Mouse (Mus musculus) MN1 (cell line): Measurements from ENCODE around the gene Padi1.

Source experiments
- DNase-seq: peaks from one replicate; pipeline ENCODE4 v3.0.0-alpha.2; 2016; ENCODE audit warnings: low spot score

Padi1 gene

GRCm38 (mm10) chr4:140862036-140862650 lies 16.6 kb upstream of the Padi1 start:
- DNase-seq: no peak

GRCm38 (mm10) chr4:140860767-140861147 lies 15.2 kb upstream of the Padi1 start:
- DNase-seq: no peak

GRCm38 (mm10) chr4:140860125-140860766 lies 14.7 kb upstream of the Padi1 start:
- DNase-seq: no peak

GRCm38 (mm10) chr4:140859291-140859690 lies 13.7 kb upstream of the Padi1 start:
- DNase-seq: no peak

DNA sequence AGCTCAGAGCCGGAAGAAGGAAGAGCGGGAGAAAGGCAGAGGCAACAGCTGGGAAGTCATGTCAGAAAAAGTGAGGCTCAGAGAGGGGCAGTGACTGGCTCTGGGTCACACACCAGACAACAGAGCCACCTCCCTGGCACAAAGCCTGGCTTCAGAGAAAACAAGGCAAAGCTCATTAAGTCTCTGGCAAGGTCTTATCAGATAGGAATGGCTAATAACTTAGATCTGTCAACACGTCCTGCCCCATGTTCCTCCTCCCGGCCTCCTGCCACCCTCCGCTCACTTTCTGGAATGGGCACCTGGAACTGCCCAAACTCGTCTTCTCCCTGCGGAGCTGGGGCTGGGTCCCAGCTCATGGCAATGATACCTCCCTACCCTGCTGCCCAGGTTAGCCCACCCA lies 12.2 kb upstream of the Padi1 start:
- DNase-seq: peak; percentile 89

DNA sequence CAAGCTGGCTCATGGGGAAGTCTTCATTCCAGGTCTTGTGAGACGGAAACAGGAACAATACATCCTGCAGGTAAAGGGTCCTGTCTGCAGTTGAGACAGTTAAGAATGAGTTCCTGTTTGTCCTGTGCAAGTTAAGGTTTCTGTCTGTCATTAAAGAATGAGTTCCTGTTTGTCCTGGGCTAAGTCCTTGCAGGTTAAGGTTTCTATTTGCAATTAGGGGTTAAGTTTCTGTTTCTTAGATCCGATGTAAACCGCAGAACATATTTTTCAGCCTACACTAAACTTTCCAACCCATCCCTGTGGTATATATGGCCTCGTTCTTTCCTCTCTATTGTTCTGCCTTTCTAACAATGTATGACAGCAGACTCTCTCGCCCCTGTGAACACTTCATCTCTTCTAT lies 11.5 kb upstream of the Padi1 start:
- DNase-seq: no peak

DNA sequence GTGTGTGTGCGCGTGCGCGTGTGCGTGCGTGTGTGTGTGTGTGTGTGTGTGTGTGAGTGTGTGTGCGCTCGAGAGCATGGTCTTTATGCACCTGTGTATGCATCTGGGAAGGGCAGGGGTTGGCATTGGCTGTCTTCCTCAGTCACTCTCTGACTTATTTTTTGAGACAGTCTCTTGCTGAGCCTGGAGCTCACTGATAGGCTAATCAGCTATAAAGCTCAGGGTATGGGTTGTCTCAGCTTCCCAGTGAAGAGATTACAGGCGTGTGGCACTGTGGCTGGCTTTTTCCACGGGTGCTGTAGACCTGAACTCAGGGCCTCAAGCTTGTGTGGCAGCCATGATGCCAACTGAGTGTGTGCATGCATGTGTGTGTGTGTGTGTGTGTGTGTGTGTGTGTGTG lies 9.6 kb upstream of the Padi1 start:
- no peak for DNase-seq

- no peak for DNase-seq
Measured at GRCm38 (mm10) chr4:140854455-140854864, 8.9 kb upstream of the Padi1 start.

GRCm38 (mm10) chr4:140853626-140854025 lies 8.0 kb upstream of the Padi1 start:
- no peak for DNase-seq

DNA sequence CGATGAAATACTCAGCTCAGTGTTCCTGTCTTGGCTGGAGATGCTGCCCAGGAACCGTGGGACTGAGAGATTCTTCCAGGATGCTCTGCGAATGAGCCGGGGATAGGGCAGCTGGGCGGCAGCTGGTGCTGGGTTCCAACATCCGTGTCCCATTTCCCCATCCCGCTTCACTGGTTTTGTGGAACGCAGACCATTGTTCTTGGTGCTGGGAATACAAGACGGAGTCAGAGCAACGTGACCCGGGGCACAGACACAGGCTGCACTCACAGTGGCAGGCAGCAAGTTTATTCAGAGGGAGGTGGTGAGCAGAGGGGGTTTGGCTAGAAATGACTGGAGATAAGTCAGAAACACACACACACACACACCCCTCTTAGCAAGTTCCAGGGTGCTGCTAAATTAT lies 3.7 kb upstream of the Padi1 start:
- no peak for DNase-seq

DNA sequence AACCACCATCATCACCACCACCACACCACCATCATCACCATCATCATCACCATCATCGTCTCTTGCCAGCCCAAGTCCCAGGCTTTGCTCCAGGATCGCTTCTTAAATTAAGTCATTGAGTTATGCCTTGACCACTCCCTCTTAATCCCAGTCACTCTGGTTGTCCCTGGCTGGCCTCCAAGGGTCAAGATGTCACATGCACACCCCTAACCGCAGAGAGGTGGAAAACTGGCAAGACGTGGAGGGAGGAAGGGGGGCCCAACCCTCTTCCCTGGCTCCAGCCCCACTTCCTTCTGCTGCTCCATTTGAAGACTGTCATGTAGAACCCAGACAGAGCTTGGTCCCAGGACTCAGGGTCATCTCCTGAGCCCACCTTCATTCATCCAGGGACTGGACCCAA lies 587 bp downstream of the Padi1 start:
- DNase-seq: no peak

DNA sequence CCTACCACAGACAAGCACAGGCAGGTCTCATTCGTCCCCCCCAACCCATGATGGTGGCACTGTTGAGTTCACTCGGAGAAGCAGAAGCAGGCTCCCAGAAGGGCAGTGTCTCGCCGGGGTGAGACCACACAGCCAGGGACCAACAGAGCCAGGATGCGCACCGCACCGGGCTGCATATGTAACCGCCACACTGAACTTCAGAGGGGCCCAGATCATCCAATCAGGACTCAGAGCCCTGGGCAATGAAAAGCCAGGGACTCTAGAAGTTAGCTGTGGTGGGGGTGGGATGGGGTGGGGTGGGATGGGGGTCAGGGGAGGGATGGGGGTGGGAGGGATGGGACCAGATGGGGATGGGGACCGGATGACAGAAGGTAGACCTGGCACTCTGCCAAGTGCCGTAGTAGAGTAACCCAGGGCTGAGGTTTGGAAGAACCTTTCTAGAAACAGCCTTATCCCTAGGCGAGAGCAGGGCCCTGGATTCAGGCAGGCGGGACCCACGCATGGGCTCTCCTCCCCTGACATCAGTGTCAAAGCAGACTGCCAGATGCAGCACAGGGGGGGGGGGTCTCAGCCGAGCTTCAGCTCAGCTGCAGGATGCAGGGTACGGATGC lies 1.8 kb downstream of the Padi1 start:
- no peak for DNase-seq

- no peak for DNase-seq
Measured at GRCm38 (mm10) chr4:140842909-140843308, 2.7 kb downstream of the Padi1 start.

DNA sequence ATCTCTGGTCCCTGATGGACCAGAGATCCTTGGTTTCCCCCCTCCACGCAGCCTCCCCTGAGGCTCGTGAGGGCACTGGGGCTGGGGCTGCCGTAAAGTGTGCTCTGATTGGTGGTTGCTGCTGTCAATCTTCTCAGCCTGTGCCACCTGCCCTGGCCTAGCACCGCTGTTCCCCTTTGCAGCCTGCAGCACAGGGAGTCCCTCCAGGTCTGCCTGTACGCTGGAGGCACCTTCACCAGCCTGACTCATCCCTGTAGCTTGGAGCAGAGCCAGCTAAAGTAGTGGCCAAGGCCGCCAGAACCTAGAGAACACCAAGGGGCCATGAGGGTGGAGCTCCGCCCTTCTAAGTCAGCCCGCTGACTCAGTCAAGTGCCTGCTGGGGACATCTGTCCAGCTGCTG lies 7.7 kb downstream of the Padi1 start:
- peak; percentile 86 for DNase-seq

GRCm38 (mm10) chr4:140836208-140836866 lies 9.2 kb downstream of the Padi1 start:
- peak; percentile 29 for DNase-seq

- DNase-seq: peak; percentile 36
Measured at GRCm38 (mm10) chr4:140835682-140836081, 9.9 kb downstream of the Padi1 start.

GRCm38 (mm10) chr4:140834327-140834934 lies 11.1 kb downstream of the Padi1 start:
- DNase-seq: no peak

- DNase-seq: no peak
Measured at GRCm38 (mm10) chr4:140832821-140833220, 12.8 kb downstream of the Padi1 start.

- DNase-seq: no peak
Measured at GRCm38 (mm10) chr4:140831808-140832207, 13.8 kb downstream of the Padi1 start.

GRCm38 (mm10) chr4:140827237-140827636 lies 18.3 kb downstream of the Padi1 start:
- no peak for DNase-seq

DNA sequence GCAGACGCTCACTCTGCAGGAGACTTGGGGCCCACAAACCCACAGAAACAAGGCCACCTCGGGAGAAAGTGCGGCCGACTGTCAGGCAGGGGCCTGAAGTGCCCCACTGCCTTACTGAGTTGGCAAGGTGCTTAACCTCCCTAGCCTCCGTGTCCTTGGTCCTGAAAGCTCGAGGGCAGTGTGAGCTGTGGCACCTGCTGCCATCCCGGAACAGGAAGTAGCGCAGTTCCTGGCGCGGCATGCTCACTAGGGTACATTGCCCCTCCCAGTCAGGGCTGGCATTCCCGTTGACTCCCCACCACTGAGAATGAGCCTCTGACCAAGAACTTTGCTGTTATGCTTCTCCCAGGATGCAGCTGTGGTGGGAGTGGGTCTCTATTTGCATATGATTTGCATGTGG lies 19.6 kb downstream of the Padi1 start:
- DNase-seq: no peak

DNA sequence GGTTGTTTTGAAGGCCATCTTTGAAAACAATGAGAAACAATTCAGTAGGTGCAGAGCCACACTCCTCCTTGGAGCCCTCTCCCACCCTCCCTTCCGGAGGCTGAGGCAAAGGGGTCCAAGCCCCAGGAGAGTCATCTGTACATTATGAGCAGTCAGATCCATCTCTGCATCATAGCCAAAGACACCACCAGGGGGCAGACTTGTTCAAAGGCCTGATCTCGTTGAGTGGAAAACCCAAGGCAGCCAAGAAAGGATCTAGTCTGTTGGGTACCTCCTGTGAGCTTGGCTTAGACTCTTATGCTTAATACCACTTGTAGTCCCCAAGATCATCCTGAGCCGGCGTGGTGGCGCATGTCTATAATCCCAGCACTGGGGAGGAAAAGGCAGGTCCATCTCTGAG lies 23.6 kb downstream of the Padi1 start:
- DNase-seq: no peak

DNA sequence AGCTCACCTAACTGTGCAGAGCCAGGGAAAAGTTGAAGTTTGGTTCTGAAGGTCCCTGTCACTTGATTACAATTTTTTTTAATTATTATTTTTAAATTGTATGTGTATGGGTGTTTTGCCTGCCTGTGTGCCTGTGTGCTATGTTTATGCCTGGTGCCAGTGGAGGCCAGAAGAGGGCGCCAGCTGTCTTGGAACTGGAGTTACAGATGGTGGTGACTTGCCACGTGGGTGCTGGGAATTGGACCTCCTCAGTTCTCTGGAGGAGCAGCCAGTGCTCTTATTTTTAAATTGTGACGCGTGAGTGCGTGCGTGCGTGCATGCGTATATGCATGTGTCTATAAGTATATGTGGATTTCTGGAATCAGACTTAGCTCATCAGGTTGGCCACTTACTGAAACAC lies 28.2 kb downstream of the Padi1 start:
- DNase-seq: no peak
